Mouse (Mus musculus): ENCODE measurements around the gene Mknk2. TPM values are rescaled to one million over a fixed set of nuclear protein-coding genes. Genes with fewer than 3 reads are reported as not detected.
"Not testable (repeated sequence)": the region's sequence is repeated elsewhere in the genome, so short reads cannot be mapped to it uniquely, and the experiment has no call there.

The Mknk2 gene
- polyA plus RNA-seq, 1 experiment, result 61.4 TPM

DNA sequence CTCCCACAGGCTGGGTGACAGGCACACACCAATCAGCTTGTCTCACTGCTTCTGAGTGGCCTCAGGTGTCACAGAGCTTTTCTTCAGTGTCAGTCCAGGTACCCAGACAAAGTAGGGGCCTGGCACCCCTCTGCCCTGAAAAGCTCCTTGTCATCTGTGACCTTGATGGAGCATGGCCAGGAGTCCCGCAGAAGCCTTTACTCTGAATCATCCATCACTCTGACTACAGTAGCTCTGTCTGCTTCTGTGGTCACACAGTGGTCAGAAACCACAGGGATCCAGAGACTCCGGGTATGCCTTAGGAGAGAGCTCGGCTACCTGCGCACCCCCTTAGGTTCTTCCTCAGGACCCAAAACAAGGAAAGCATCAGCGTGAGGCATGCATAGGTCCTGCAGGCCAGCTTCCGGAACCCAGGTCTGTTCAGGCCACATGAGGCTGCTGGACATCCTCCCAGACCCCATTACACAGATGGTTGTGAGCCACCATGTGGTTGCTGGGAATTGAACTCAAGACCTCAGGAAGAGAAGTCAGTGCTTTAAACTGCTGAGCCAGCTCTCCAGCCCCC lies 24.7 kb downstream of the Mknk2 start:
- H3ac ChIP-seq (ENCODE audit: control insufficient read depth, insufficient read length, low read depth), result no peak overlapping the region
- H3K4me3 ChIP-seq (ENCODE audit: insufficient read depth, poor library complexity, severe bottlenecking), result no peak overlapping the region
- TF ChIP-seq MYOG (IDR thresholded peaks at IDR 0.05; ENCODE audit: control insufficient read depth, extremely low read depth, insufficient read length) (no peak), CEBPB (IDR thresholded peaks at IDR 0.05; ENCODE audit: low read depth) (no peak), MAX (IDR thresholded peaks at IDR 0.05) (peak; percentile 33), FOSL1 (IDR thresholded peaks at IDR 0.05; ENCODE audit: insufficient read depth, low read length, poor library complexity, severe bottlenecking) (no peak)
- H3K79me2 ChIP-seq (ENCODE audit: control insufficient read depth, insufficient read depth), result peaks cover 40% of the 10 kb centered on the region
- no peaks in the 10 kb centered on the region for H3K36me3 ChIP-seq (ENCODE audit: control insufficient read depth, insufficient read depth)
- H3K27me3 ChIP-seq (ENCODE audit: control insufficient read depth, insufficient read depth, insufficient read length), result no peaks in the 10 kb centered on the region
- H3K79me3 ChIP-seq (ENCODE audit: low read depth), result peaks cover 7% of the 10 kb centered on the region

DNA sequence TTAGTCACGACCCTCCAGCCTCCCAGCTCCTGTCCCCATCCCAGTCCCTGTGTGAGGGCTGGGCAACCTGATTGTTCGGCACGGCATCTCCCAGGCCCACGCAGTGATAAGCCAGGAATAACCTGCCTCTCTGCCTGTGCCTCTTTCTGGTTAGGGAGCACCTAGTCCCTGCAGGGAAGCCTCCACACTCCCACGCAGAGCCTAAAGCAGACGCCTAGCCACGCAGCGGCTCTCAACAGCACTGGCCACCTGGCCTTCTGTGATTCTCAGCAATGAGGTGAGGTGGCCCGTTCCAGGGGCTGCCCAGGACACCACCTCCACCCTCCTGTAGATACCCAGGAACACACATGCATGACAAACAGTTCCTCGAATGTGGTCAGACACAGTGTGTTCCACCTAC lies 27.5 kb downstream of the Mknk2 start:
- Histone ChIP-seq H3K27me3 (ENCODE audit: control insufficient read depth, insufficient read depth, insufficient read length) (no peaks in the 10 kb centered on the region), H3ac (ENCODE audit: control insufficient read depth, insufficient read length, low read depth) (no peak overlapping the region), H3K36me3 (ENCODE audit: control insufficient read depth, insufficient read depth) (peaks cover 6% of the 10 kb centered on the region), H3K4me3 (ENCODE audit: insufficient read depth, poor library complexity, severe bottlenecking) (no peak overlapping the region), H3K79me3 (ENCODE audit: low read depth) (peaks cover 3% of the 10 kb centered on the region), H3K79me2 (ENCODE audit: control insufficient read depth, insufficient read depth) (peaks cover 33% of the 10 kb centered on the region)
- TF ChIP-seq CTCF (IDR thresholded peaks at IDR 0.05; ENCODE audit: control insufficient read depth, insufficient read depth, insufficient read length) (no peak), FOSL1 (IDR thresholded peaks at IDR 0.05; ENCODE audit: insufficient read depth, low read length, poor library complexity, severe bottlenecking) (no peak), MYOG (IDR thresholded peaks at IDR 0.05; ENCODE audit: control insufficient read depth, extremely low read depth, insufficient read length) (no peak)

DNA sequence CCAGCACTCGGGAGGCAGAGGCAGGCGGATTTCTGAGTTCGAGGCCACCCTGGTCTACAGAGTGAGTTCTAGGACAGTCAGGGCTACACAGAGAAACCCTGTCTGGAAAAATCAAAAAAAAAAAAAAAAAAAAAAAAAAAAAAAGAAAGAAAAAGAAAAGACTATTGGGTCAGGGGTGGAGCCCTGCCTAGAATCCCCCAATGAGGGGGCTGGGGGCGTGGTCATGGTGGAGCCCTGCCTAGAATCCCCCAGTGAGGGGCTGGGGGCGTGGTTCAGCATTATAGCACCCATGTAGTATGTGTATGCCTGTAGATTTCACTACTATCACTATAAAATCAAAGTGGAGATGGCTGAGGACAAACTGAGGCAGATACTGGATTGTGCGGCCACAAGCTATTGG lies 28.0 kb downstream of the Mknk2 start:
- H3K79me3 ChIP-seq (ENCODE audit: low read depth); H3K36me3 ChIP-seq (ENCODE audit: control insufficient read depth, insufficient read depth); H3K4me3 ChIP-seq (ENCODE audit: insufficient read depth, poor library complexity, severe bottlenecking); H3K27me3 ChIP-seq (ENCODE audit: control insufficient read depth, insufficient read depth, insufficient read length); H3ac ChIP-seq (ENCODE audit: control insufficient read depth, insufficient read length, low read depth): not testable (repeated sequence)
- H3K79me2 ChIP-seq (ENCODE audit: control insufficient read depth, insufficient read depth), result peaks cover 29% of the 10 kb centered on the region

DNA sequence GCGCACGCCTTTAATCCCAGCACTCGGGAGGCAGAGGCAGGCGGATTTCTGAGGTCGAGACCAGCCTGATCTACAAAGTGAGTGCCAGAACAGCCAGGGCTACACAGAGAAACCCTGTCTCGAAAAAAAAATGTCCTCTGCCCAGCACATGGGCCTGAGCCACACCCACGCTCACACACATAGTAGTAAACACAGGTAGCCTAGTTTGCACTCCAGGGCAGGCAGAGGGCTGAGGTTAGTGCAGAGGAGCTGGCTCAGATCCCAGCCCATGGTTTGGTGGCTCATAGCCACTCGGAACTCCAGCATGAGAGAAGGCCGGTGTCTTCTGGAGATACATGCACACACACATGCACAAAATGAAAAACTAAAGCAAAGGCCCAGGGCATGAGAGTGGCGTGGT lies 31.0 kb downstream of the Mknk2 start:
- Histone ChIP-seq H3K27me3 (ENCODE audit: control insufficient read depth, insufficient read depth, insufficient read length) (no peaks in the 10 kb centered on the region), H3K4me3 (ENCODE audit: insufficient read depth, poor library complexity, severe bottlenecking) (no peak overlapping the region), H3K36me3 (ENCODE audit: control insufficient read depth, insufficient read depth) (peaks cover 10% of the 10 kb centered on the region), H3K79me3 (ENCODE audit: low read depth) (no peaks in the 10 kb centered on the region), H3K79me2 (ENCODE audit: control insufficient read depth, insufficient read depth) (peaks cover under 1% of the 10 kb centered on the region), H3ac (ENCODE audit: control insufficient read depth, insufficient read length, low read depth) (no peak overlapping the region)
- TF ChIP-seq MYOG (IDR thresholded peaks at IDR 0.05; ENCODE audit: control insufficient read depth, extremely low read depth, insufficient read length), result no peak
- no peak for TF ChIP-seq CEBPB (IDR thresholded peaks at IDR 0.05; ENCODE audit: low read depth)
- no peak for TF ChIP-seq CTCF (IDR thresholded peaks at IDR 0.05; ENCODE audit: control insufficient read depth, insufficient read depth, insufficient read length)
- TF ChIP-seq USF1 (IDR thresholded peaks at IDR 0.05; ENCODE audit: low read depth), result no peak
- no peak for TF ChIP-seq MYOD1 (IDR thresholded peaks at IDR 0.05; ENCODE audit: control insufficient read depth, insufficient read length, low read depth)
- TF ChIP-seq FOSL1 (IDR thresholded peaks at IDR 0.05; ENCODE audit: insufficient read depth, low read length, poor library complexity, severe bottlenecking), result no peak
- no peak for TF ChIP-seq MAX (IDR thresholded peaks at IDR 0.05)

DNA sequence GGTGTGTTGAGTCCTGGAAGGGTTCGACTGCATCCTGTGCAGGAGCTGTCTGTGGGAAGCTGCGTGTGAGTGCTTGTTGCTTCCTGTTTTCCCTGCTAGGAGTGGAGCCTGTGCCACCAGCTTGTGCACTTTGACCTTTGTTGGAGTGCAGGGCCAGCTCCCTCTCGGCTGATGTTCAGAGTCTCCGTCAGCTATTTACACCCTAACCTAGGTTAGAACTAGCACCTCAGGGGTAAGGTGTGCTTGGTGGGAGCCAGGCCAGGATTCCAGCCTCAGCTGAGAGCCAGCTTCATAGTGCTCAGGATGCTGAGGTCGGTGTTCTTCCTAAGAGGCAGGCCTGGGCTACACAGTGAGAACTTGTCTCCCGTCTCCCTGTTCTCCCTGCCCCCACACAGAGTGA lies 42.6 kb downstream of the Mknk2 start:
- Histone ChIP-seq H3K36me3 (ENCODE audit: control insufficient read depth, insufficient read depth) (peaks cover 57% of the 10 kb centered on the region), H3K79me2 (ENCODE audit: control insufficient read depth, insufficient read depth) (peaks cover 42% of the 10 kb centered on the region), H3K4me3 (ENCODE audit: insufficient read depth, poor library complexity, severe bottlenecking) (no peak overlapping the region), H3K79me3 (ENCODE audit: low read depth) (peaks cover 25% of the 10 kb centered on the region), H3K27me3 (ENCODE audit: control insufficient read depth, insufficient read depth, insufficient read length) (no peaks in the 10 kb centered on the region), H3ac (ENCODE audit: control insufficient read depth, insufficient read length, low read depth) (no peak overlapping the region)
- no peak for TF ChIP-seq MYOD1 (IDR thresholded peaks at IDR 0.05; ENCODE audit: control insufficient read depth, insufficient read length, low read depth)
- TF ChIP-seq MYOG (IDR thresholded peaks at IDR 0.05; ENCODE audit: control insufficient read depth, extremely low read depth, insufficient read length), result no peak
- TF ChIP-seq USF1 (IDR thresholded peaks at IDR 0.05; ENCODE audit: low read depth), result no peak
- no peak for TF ChIP-seq CTCF (IDR thresholded peaks at IDR 0.05; ENCODE audit: control insufficient read depth, insufficient read depth, insufficient read length)
- TF ChIP-seq MAX (IDR thresholded peaks at IDR 0.05), result no peak
- TF ChIP-seq FOSL1 (IDR thresholded peaks at IDR 0.05; ENCODE audit: insufficient read depth, low read length, poor library complexity, severe bottlenecking), result no peak
- no peak for TF ChIP-seq CEBPB (IDR thresholded peaks at IDR 0.05; ENCODE audit: low read depth)

DNA sequence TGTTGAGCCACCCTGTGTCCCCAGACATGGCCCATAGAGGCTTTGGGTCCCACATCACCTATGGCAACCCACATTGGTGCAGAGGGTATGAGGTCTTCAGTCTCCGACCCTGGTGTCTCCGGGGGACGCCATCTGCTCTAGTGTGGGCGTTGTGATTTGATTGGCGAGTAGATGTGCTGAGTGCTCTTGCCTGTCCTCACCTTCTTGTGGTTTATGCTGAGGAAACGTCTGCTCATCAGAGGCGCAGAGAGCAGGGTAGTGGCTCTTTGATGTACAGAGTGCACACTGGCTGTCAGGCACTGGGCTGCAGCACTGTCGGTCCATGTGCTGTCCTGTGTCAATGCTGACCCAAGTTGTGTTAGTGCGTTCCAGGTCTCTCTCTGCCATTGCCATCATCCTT lies 49.0 kb downstream of the Mknk2 start:
- Histone ChIP-seq H3K36me3 (ENCODE audit: control insufficient read depth, insufficient read depth) (peaks cover 9% of the 10 kb centered on the region), H3K79me2 (ENCODE audit: control insufficient read depth, insufficient read depth) (peaks cover 100% of the 10 kb centered on the region), H3K79me3 (ENCODE audit: low read depth) (peaks cover 81% of the 10 kb centered on the region), H3ac (ENCODE audit: control insufficient read depth, insufficient read length, low read depth) (no peak overlapping the region), H3K4me3 (ENCODE audit: insufficient read depth, poor library complexity, severe bottlenecking) (no peak overlapping the region), H3K27me3 (ENCODE audit: control insufficient read depth, insufficient read depth, insufficient read length) (no peaks in the 10 kb centered on the region)
- TF ChIP-seq MYOG (IDR thresholded peaks at IDR 0.05; ENCODE audit: control insufficient read depth, extremely low read depth, insufficient read length) (no peak), USF1 (IDR thresholded peaks at IDR 0.05; ENCODE audit: low read depth) (no peak), FOSL1 (IDR thresholded peaks at IDR 0.05; ENCODE audit: insufficient read depth, low read length, poor library complexity, severe bottlenecking) (no peak)
